Mouse (Mus musculus): ENCODE measurements at regions not wholly inside any gene's neighbourhood (a gene's known extent, or its start where the extent isn't known, plus 50 kb on each side); places are given as distances from the start of the nearest gene placed in this dataset.

GRCm38 (mm10) chr7:119291442-119291841, 107.0 kb upstream of the Gpr139 start:
- Histone ChIP-seq H3K27me3 (no peaks in the 10 kb centered on the region), H3K4me2 (replicated peaks) (no peak overlapping the region), H3K27ac (no peak overlapping the region), H3K9me3 (no peaks in the 10 kb centered on the region), H3K36me3 (no peaks in the 10 kb centered on the region), H3K4me3 (replicated peaks) (no peak overlapping the region), H3K4me1 (replicated peaks) (no peaks in the 10 kb centered on the region), H3K9ac (replicated peaks) (no peak overlapping the region)
- 80% methylated on average over 2 of the region's 2 CpGs for WGBS
- no peak for ATAC-seq

- Histone ChIP-seq H3K4me2 (replicated peaks) (no peak overlapping the region), H3K9ac (replicated peaks) (no peak overlapping the region), H3K4me1 (replicated peaks) (no peaks in the 10 kb centered on the region), H3K4me3 (replicated peaks) (no peak overlapping the region), H3K36me3 (no peaks in the 10 kb centered on the region), H3K9me3 (no peaks in the 10 kb centered on the region), H3K27me3 (no peaks in the 10 kb centered on the region), H3K27ac (no peak overlapping the region)
- WGBS = 82% methylated on average over 5 of the region's 5 CpGs
- 0 out of 2 replicates have a peak, but pooled peaks have one; percentile 34 for ATAC-seq
These were observed 100.9 kb upstream of the Gpr139 start for GRCm38 (mm10) chr7:119285290-119285689.

DNA sequence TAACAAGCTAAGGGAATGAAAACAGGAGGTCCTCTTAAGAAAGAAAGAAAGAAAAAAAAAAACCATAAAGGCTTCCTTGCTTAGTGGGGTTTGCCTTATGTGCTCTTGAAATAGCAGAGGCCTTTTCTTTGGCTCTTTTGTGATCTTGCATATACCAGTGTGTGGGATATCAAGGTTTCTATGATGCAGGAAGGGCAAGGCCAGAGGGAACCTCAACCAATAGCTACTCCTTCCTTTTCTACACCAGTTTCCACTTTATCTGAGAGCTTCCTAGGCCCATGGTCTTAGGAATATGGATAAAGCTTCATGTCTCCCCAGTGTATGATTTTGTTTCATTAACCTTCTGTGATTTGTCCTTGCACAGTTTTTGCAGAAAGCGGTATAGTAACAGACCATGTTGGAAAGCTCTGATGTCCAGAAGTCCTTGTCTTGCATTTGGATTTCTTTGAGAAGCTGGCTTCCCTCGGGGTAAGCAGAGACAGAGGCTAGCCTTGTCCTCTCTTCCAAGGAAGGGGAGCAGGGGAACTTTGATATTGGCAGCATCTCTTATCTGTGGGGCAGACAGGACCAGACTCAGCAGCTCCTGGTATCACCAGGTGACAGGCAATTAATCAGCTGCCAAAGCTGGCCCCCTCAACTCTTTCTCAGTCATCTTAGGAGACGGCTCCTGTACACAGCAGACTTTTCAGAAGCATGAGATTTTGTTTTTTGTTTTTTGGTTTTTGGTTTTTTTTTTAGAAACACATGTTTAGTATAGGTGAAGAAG, 95.7 kb upstream of the Gpr139 start:
- Histone ChIP-seq H3K9me3 (no peaks in the 10 kb centered on the region), H3K9ac (replicated peaks) (no peak overlapping the region), H3K27me3 (no peaks in the 10 kb centered on the region), H3K4me1 (replicated peaks) (no peaks in the 10 kb centered on the region), H3K4me3 (replicated peaks) (no peak overlapping the region), H3K4me2 (replicated peaks) (no peak overlapping the region), H3K27ac (no peak overlapping the region), H3K36me3 (no peaks in the 10 kb centered on the region)
- ATAC-seq = no peak
- 77% methylated on average over 3 of the region's 3 CpGs for WGBS

DNA sequence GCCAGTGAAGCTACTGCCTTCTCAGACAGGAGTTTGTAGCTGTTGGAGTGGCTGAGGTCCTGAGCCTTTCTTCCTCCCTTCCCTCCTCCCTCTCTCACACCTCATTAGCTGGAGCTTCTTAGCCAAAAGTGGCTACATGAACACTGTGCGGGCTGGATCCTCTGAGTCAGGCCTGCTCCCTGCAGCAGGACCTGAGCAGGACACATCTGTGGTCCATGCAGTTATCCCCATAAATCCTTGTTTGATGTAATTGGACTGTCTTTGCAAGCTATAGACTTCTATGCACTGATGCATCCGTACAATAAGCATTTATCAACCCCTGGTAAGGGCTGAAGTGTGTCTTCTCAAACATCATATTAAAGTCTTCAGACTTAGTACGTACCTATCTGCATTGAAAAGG, 88.2 kb upstream of the Gpr139 start:
- Histone ChIP-seq H3K4me2 (replicated peaks) (no peak overlapping the region), H3K4me1 (replicated peaks) (no peaks in the 10 kb centered on the region; the same call in 1 of the 2 replicates), H3K27me3 (no peaks in the 10 kb centered on the region), H3K27ac (no peak overlapping the region), H3K9ac (replicated peaks) (no peak overlapping the region), H3K9me3 (no peaks in the 10 kb centered on the region), H3K4me3 (replicated peaks) (no peak overlapping the region), H3K36me3 (no peaks in the 10 kb centered on the region)
- WGBS = 85% methylated on average over 3 of the region's 3 CpGs
- no peak for ATAC-seq

- Histone ChIP-seq H3K4me3 (replicated peaks) (no peak overlapping the region), H3K36me3 (no peaks in the 10 kb centered on the region), H3K27me3 (no peaks in the 10 kb centered on the region), H3K4me2 (replicated peaks) (no peak overlapping the region), H3K27ac (peak overlapping the region; percentile 44; the same call in 1 of the 2 replicates), H3K4me1 (replicated peaks) (no peaks in the 10 kb centered on the region; the same call in 1 of the 2 replicates), H3K9me3 (no peaks in the 10 kb centered on the region), H3K9ac (replicated peaks) (no peak overlapping the region)
- ATAC-seq = no peak
- 100% methylated on average over 1 of the region's 1 CpGs for WGBS
These were observed 87.0 kb upstream of the Gpr139 start for GRCm38 (mm10) chr7:119271427-119271826.

DNA sequence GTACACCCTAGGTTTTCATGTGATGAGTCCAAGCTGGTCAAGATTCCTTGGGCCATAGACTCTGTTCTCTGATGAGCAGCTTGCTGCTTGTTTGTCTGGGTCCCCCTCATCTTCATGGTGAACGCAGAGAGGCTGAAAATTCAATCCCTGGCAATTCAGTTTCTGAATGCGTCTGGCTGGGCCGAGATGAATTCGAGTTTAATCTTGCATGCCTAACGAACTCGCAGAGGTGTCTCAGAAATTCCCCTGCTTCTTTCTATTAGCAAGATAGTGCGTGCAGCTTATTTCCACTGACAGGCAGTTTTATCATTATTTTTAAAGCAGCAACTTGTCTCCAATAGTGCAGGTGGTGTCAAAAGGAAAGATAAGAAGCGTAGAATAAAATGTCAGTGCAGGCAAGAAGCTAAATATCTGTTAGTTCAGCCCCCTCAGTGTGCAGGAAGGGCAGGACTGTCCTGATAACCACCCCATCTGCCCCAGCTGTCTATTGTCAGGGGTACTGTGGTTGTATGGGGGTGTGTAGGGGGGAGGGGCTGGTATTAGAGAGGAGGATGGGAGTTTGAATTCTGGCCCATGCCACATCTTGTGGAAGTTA, 86.5 kb upstream of the Gpr139 start:
- H3K27ac ChIP-seq = peak overlapping the region; percentile 51
- no peaks in the 10 kb centered on the region for H3K9me3 ChIP-seq
- H3K27me3 ChIP-seq = no peaks in the 10 kb centered on the region

GRCm38 (mm10) chr7:119258222-119258621, 73.8 kb upstream of the Gpr139 start:
- no peak overlapping the region for H3K4me2 ChIP-seq (replicated peaks)
- no peak overlapping the region for H3K27ac ChIP-seq
- H3K36me3 ChIP-seq = no peaks in the 10 kb centered on the region
- H3K27me3 ChIP-seq = no peaks in the 10 kb centered on the region
- no peak overlapping the region for H3K4me3 ChIP-seq (replicated peaks)
- H3K4me1 ChIP-seq (replicated peaks) = no peaks in the 10 kb centered on the region
- no peaks in the 10 kb centered on the region for H3K9me3 ChIP-seq
- no peak overlapping the region for H3K9ac ChIP-seq (replicated peaks)
- 91% methylated on average over 3 of the region's 3 CpGs for WGBS
- no peak for ATAC-seq

More for the DNA sequence above, 86.5 kb upstream of the Gpr139 start:
- WGBS = 39% methylated on average over 8 of the region's 8 CpGs
- no peak overlapping the region for H3K4me2 ChIP-seq (replicated peaks)
- no peak overlapping the region for H3K9ac ChIP-seq (replicated peaks)
- H3K4me1 ChIP-seq (replicated peaks) = no peaks in the 10 kb centered on the region; the same call in 1 of the 2 replicates
- no peak overlapping the region for H3K4me3 ChIP-seq (replicated peaks)
- no peak for ATAC-seq
- no peaks in the 10 kb centered on the region for H3K36me3 ChIP-seq

- Histone ChIP-seq H3K27ac (no peak overlapping the region), H3K9ac (replicated peaks) (no peak overlapping the region), H3K36me3 (no peaks in the 10 kb centered on the region), H3K4me3 (replicated peaks) (no peak overlapping the region), H3K27me3 (no peaks in the 10 kb centered on the region), H3K4me2 (replicated peaks) (no peak overlapping the region), H3K4me1 (replicated peaks) (no peaks in the 10 kb centered on the region), H3K9me3 (no peaks in the 10 kb centered on the region)
- 91% methylated on average over 3 of the region's 3 CpGs for WGBS
- ATAC-seq = no peak
These were observed 72.5 kb upstream of the Gpr139 start for GRCm38 (mm10) chr7:119256916-119257315.

- H3K4me2 ChIP-seq (replicated peaks) = no peak overlapping the region
- H3K4me1 ChIP-seq (replicated peaks) = no peaks in the 10 kb centered on the region
- no peaks in the 10 kb centered on the region for H3K36me3 ChIP-seq
- H3K27me3 ChIP-seq = no peaks in the 10 kb centered on the region
- 85% methylated on average over 2 of the region's 2 CpGs for WGBS
- no peak overlapping the region for H3K9ac ChIP-seq (replicated peaks)
- H3K4me3 ChIP-seq (replicated peaks) = no peak overlapping the region
- no peaks in the 10 kb centered on the region for H3K9me3 ChIP-seq
- no peak for ATAC-seq
- no peak overlapping the region for H3K27ac ChIP-seq
These were observed 68.3 kb upstream of the Gpr139 start for GRCm38 (mm10) chr7:119252742-119253141.

DNA sequence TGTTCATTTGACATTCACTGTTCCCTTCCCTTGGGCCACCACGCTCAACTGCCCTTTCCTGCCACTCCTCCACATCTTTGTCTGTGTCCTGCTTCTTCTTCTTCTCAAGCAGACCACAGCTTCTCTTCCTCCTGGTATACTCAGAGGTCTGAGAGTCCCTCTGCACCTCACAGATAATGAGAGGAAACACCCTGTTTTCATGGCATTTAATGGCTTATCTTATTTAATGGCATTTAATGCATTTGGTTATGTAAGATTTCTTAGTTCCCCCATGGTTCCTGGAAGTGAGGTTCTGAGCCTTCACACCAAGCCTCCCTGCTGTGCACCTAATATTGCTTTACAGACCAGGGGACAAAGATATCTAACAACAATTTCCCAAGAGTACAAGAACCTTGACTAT, 67.3 kb upstream of the Gpr139 start:
- Histone ChIP-seq H3K4me3 (replicated peaks) (no peak overlapping the region), H3K9ac (replicated peaks) (no peak overlapping the region), H3K27me3 (no peaks in the 10 kb centered on the region), H3K4me1 (replicated peaks) (no peaks in the 10 kb centered on the region), H3K36me3 (no peaks in the 10 kb centered on the region), H3K27ac (no peak overlapping the region), H3K9me3 (no peaks in the 10 kb centered on the region), H3K4me2 (replicated peaks) (no peak overlapping the region)
- ATAC-seq = no peak
- WGBS = 93% methylated on average over 1 of the region's 1 CpGs

- no peak overlapping the region for H3K4me3 ChIP-seq (replicated peaks)
- no peaks in the 10 kb centered on the region for H3K27me3 ChIP-seq
- no peaks in the 10 kb centered on the region for H3K36me3 ChIP-seq
- H3K4me1 ChIP-seq (replicated peaks) = no peaks in the 10 kb centered on the region
- H3K9me3 ChIP-seq = no peaks in the 10 kb centered on the region
- H3K27ac ChIP-seq = no peak overlapping the region
- H3K9ac ChIP-seq (replicated peaks) = no peak overlapping the region
- 90% methylated on average over 3 of the region's 3 CpGs for WGBS
- ATAC-seq = no peak
- no peak overlapping the region for H3K4me2 ChIP-seq (replicated peaks)
These were observed 66.0 kb upstream of the Gpr139 start for GRCm38 (mm10) chr7:119250381-119250780.

- Histone ChIP-seq H3K9ac (replicated peaks) (no peak overlapping the region), H3K27me3 (no peaks in the 10 kb centered on the region), H3K4me2 (replicated peaks) (no peak overlapping the region), H3K9me3 (no peaks in the 10 kb centered on the region), H3K27ac (no peak overlapping the region), H3K36me3 (no peaks in the 10 kb centered on the region), H3K4me1 (replicated peaks) (no peaks in the 10 kb centered on the region), H3K4me3 (replicated peaks) (no peak overlapping the region)
- ATAC-seq = no peak
- WGBS = 82% methylated on average over 5 of the region's 5 CpGs
These were observed 60.4 kb upstream of the Gpr139 start for GRCm38 (mm10) chr7:119244785-119245184.

All from midbrain, embryonic 13.5 days (tissue).